Mouse (Mus musculus) adrenal gland, adult 2 months (tissue): ENCODE measurements around the gene Fads2. TPM values are rescaled to one million over a fixed set of nuclear protein-coding genes. Genes with fewer than 3 reads are reported as not detected.
"Not testable (repeated sequence)": the region's sequence is repeated elsewhere in the genome, so short reads cannot be mapped to it uniquely, and the experiment has no call there.

ENCODE experiments used
- DNase-seq: peaks from one replicate; pipeline ENCODE4 v3.0.0; 2021
- long read RNA-seq: library from polyadenylated mRNA; stranded (forward); transcript quantifications from one replicate; pipeline ENCODE4 v2.0.0, GENCODE M21; 2021
- polyA plus RNA-seq: library from polyadenylated mRNA; depleted of rRNA; stranded (reverse); fragments of >200 nt; gene quantifications from 2 replicates; pipeline ENCODE4 v1.2.3, GENCODE M21; 2012; rRNA removed
- total RNA-seq, 2 experiments: library from RNA; stranded (reverse); gene quantifications; 2 replicates each; pipeline ENCODE4 v1.2.3; 2021

Fads2 gene
- total RNA-seq (1,000 to 10,000 TPM; 1,573 to 1,677 TPM), polyA plus RNA-seq (836 and 1,349 TPM in 2 replicates)
- long read RNA-seq, transcript Fads2-201 (12 exons, 3,150 nt) = major isoform, 2,805 of 3,106 reads
- long read RNA-seq, partial matches to known transcripts = 70 of 3,106 reads
- long read RNA-seq, other reads (novel, unspliced or antisense) = 231 of 3,106 reads

GRCm38 (mm10) chr19:10101341-10102053, at the start of gene Fads2:
Fads2 (minus strand) TSS chr19:10101746.
- peak; percentile 98 for DNase-seq

- DNase-seq = no peak
These were observed 47.6 kb upstream of the Fads2 start for GRCm38 (mm10) chr19:10149189-10149588.

GRCm38 (mm10) chr19:10148555-10148954, 47.0 kb upstream of the Fads2 start:
- peak; percentile 37 for DNase-seq

GRCm38 (mm10) chr19:10144464-10144863, 42.9 kb upstream of the Fads2 start:
- no peak for DNase-seq

GRCm38 (mm10) chr19:10143667-10144066, 42.1 kb upstream of the Fads2 start:
- no peak for DNase-seq

GRCm38 (mm10) chr19:10139736-10140135, 38.2 kb upstream of the Fads2 start:
- DNase-seq = no peak

- no peak for DNase-seq
These were observed 35.9 kb upstream of the Fads2 start for GRCm38 (mm10) chr19:10137423-10137822.

GRCm38 (mm10) chr19:10134692-10135091, 33.1 kb upstream of the Fads2 start:
- peak; percentile 46 for DNase-seq

- not testable (repeated sequence) for DNase-seq
These were observed 28.0 kb upstream of the Fads2 start for GRCm38 (mm10) chr19:10129547-10129946.

- DNase-seq = peak; percentile 69
These were observed 25.1 kb upstream of the Fads2 start for GRCm38 (mm10) chr19:10126479-10127250.

GRCm38 (mm10) chr19:10123892-10124634, 22.5 kb upstream of the Fads2 start:
- DNase-seq = no peak

GRCm38 (mm10) chr19:10122021-10122631, 20.6 kb upstream of the Fads2 start:
- peak; percentile 90 for DNase-seq

- no peak for DNase-seq
These were observed 15.1 kb upstream of the Fads2 start for GRCm38 (mm10) chr19:10116641-10117040.

- no peak for DNase-seq
These were observed 14.0 kb upstream of the Fads2 start for GRCm38 (mm10) chr19:10115373-10116158.

- no peak for DNase-seq
These were observed 11.4 kb upstream of the Fads2 start for GRCm38 (mm10) chr19:10112956-10113355.

- no peak for DNase-seq
These were observed 7.1 kb upstream of the Fads2 start for GRCm38 (mm10) chr19:10108666-10109065.

GRCm38 (mm10) chr19:10108129-10108528, 6.6 kb upstream of the Fads2 start:
- peak; percentile 64 for DNase-seq

GRCm38 (mm10) chr19:10107051-10107611, 5.6 kb upstream of the Fads2 start:
- DNase-seq = peak; percentile 81

- DNase-seq = no peak
These were observed 5.1 kb upstream of the Fads2 start for GRCm38 (mm10) chr19:10106634-10107033.

- no peak for DNase-seq
These were observed 3.5 kb upstream of the Fads2 start for GRCm38 (mm10) chr19:10105034-10105493.
